Mouse (Mus musculus) thymus, postnatal 36 days (tissue): Measurements from ENCODE around the gene Mpv17l.
"Not testable (repeated sequence)": the region's sequence is repeated elsewhere in the genome, so short reads cannot be mapped to it uniquely, and the experiment has no call there.

Experiments used
- DNase-seq, 2 experiments: peaks; one replicate each; pipeline ENCODE4 v3.0.0; 2022; ENCODE audit warnings: mixed read lengths in 2 of 2

Gene Mpv17l

GRCm38 (mm10) chr16:13940139-13940846 lies 37.3 kb downstream of the Mpv17l start:
- no peak for DNase-seq

GRCm38 (mm10) chr16:13940847-13941395 lies 38.0 kb downstream of the Mpv17l start:
- no peak for DNase-seq

GRCm38 (mm10) chr16:13944178-13944577 lies 41.2 kb downstream of the Mpv17l start:
- DNase-seq = no peak

- no peak for DNase-seq
Observed at GRCm38 (mm10) chr16:13944752-13945151, 41.8 kb downstream of the Mpv17l start.

GRCm38 (mm10) chr16:13945153-13945552 lies 42.2 kb downstream of the Mpv17l start:
- DNase-seq = no peak

GRCm38 (mm10) chr16:13946306-13946705 lies 43.3 kb downstream of the Mpv17l start:
- no peak for DNase-seq

- no peak for DNase-seq
Observed at GRCm38 (mm10) chr16:13951245-13951644, 48.3 kb downstream of the Mpv17l start.

- no peak for DNase-seq
Observed at GRCm38 (mm10) chr16:13962053-13962452, 59.1 kb downstream of the Mpv17l start.

- no peak for DNase-seq
Observed at GRCm38 (mm10) chr16:13969096-13969495, 66.1 kb downstream of the Mpv17l start.

GRCm38 (mm10) chr16:13972051-13972450 lies 69.1 kb downstream of the Mpv17l start:
- DNase-seq = no peak

- DNase-seq = not testable (repeated sequence)
Observed at GRCm38 (mm10) chr16:13976358-13976896, 73.5 kb downstream of the Mpv17l start.

- DNase-seq = not testable (repeated sequence)
Observed at GRCm38 (mm10) chr16:13977026-13977425, 74.1 kb downstream of the Mpv17l start.

- not testable (repeated sequence) for DNase-seq
Observed at GRCm38 (mm10) chr16:13981726-13982125, 78.8 kb downstream of the Mpv17l start.

GRCm38 (mm10) chr16:13983161-13983560 lies 80.2 kb downstream of the Mpv17l start:
- no peak for DNase-seq

- DNase-seq = no peak
Observed at GRCm38 (mm10) chr16:13986197-13986573, 83.2 kb downstream of the Mpv17l start.

- no peak for DNase-seq
Observed at GRCm38 (mm10) chr16:13986574-13987478, 83.9 kb downstream of the Mpv17l start, which contains the start of the genes 2900011O08Rik and Ifitm7. Gene 2900011O08Rik, plus strand, starts transcription at chr16:13986604. Gene Ifitm7, minus strand, starts transcription at chr16:13986888.

- DNase-seq = no peak
Observed at GRCm38 (mm10) chr16:13992518-13993248, 89.7 kb downstream of the Mpv17l start.

GRCm38 (mm10) chr16:13994076-13994475 lies 91.1 kb downstream of the Mpv17l start:
- no peak for DNase-seq

- no peak for DNase-seq
Observed at GRCm38 (mm10) chr16:13994502-13994901, 91.5 kb downstream of the Mpv17l start.
